Mouse (Mus musculus) bone marrow macrophage, adult 2 months (primary cell): ENCODE data around the gene Mrpl42.

Experiments used
- CTCF ChIP-seq: IDR thresholded peaks from 2 replicates; pipeline ENCODE4 v1.5.1; 2012; ENCODE audit warnings: low read depth, mild to moderate bottlenecking, low read length, moderate library complexity
- POLR2A ChIP-seq: IDR thresholded peaks from 2 replicates; pipeline ENCODE4 v1.6.1; 2012; ENCODE audit warnings: mild to moderate bottlenecking, low read depth, low read length, borderline replicate concordance

GRCm38 (mm10) chr10:95461053-95461553, 40.6 kb downstream of the Mrpl42 start:
- no peak for TF ChIP-seq POLR2A
- TF ChIP-seq CTCF, result no peak
